Mouse (Mus musculus): Measurements from ENCODE around the gene Cog7. TPM values are rescaled to one million over a fixed set of nuclear protein-coding genes. Genes with fewer than 3 reads are reported as not detected.

Gene Cog7
- polyA plus RNA-seq, 1 experiment: 45.1 TPM

- no peak overlapping the region for H3K4me3 ChIP-seq (ENCODE audit: control insufficient read depth, low read depth, low read length)
- no peak overlapping the region for H3K27ac ChIP-seq (ENCODE audit: control insufficient read depth, insufficient read depth, low read depth, low read length)
Observed at GRCm38 (mm10) chr7:121899940-121900339, 81.6 kb downstream of the Cog7 start.

GRCm38 (mm10) chr7:121899311-121899710 is 82.2 kb downstream of the Cog7 start:
- Histone ChIP-seq H3K4me3 (ENCODE audit: control insufficient read depth, low read depth, low read length) (no peak overlapping the region), H3K27me3 (ENCODE audit: control insufficient read depth, insufficient read depth, low read length) (no peaks in the 10 kb centered on the region), H3K4me1 (ENCODE audit: control insufficient read depth, insufficient read depth, low read length) (no peaks in the 10 kb centered on the region), H3K36me3 (ENCODE audit: control insufficient read depth, insufficient read depth, low read length) (no peaks in the 10 kb centered on the region), H3K27ac (ENCODE audit: control insufficient read depth, insufficient read depth, low read depth, low read length) (no peak overlapping the region)
- TF ChIP-seq CTCF (IDR thresholded peaks at IDR 0.05; ENCODE audit: control insufficient read depth, insufficient read depth, insufficient replicate concordance, low read depth, low read length) (peak; percentile 25; the same call in 1 of the 2 replicates), POLR2A (IDR thresholded peaks at IDR 0.05; ENCODE audit: control insufficient read depth, low read depth, low read length) (no peak)

More at GRCm38 (mm10) chr7:121899940-121900339, 81.6 kb downstream of the Cog7 start:
- TF ChIP-seq POLR2A (IDR thresholded peaks at IDR 0.05; ENCODE audit: control insufficient read depth, low read depth, low read length) (no peak), CTCF (IDR thresholded peaks at IDR 0.05; ENCODE audit: control insufficient read depth, insufficient read depth, insufficient replicate concordance, low read depth, low read length) (no peak)
- Histone ChIP-seq H3K36me3 (ENCODE audit: control insufficient read depth, insufficient read depth, low read length) (no peaks in the 10 kb centered on the region), H3K4me1 (ENCODE audit: control insufficient read depth, insufficient read depth, low read length) (no peaks in the 10 kb centered on the region), H3K27me3 (ENCODE audit: control insufficient read depth, insufficient read depth, low read length) (no peaks in the 10 kb centered on the region)

GRCm38 (mm10) chr7:121896689-121897088 is 84.8 kb downstream of the Cog7 start:
- Histone ChIP-seq H3K36me3 (ENCODE audit: control insufficient read depth, insufficient read depth, low read length) (no peaks in the 10 kb centered on the region), H3K27ac (ENCODE audit: control insufficient read depth, insufficient read depth, low read depth, low read length) (no peak overlapping the region), H3K27me3 (ENCODE audit: control insufficient read depth, insufficient read depth, low read length) (no peaks in the 10 kb centered on the region), H3K4me1 (ENCODE audit: control insufficient read depth, insufficient read depth, low read length) (no peaks in the 10 kb centered on the region), H3K4me3 (ENCODE audit: control insufficient read depth, low read depth, low read length) (no peak overlapping the region)
- no peak for TF ChIP-seq CTCF (IDR thresholded peaks at IDR 0.05; ENCODE audit: control insufficient read depth, insufficient read depth, insufficient replicate concordance, low read depth, low read length)
- TF ChIP-seq POLR2A (IDR thresholded peaks at IDR 0.05; ENCODE audit: control insufficient read depth, low read depth, low read length): no peak

- H3K36me3 ChIP-seq (ENCODE audit: control insufficient read depth, insufficient read depth, low read length): no peaks in the 10 kb centered on the region
- no peak overlapping the region for H3K4me3 ChIP-seq (ENCODE audit: control insufficient read depth, low read depth, low read length)
- H3K27ac ChIP-seq (ENCODE audit: control insufficient read depth, insufficient read depth, low read depth, low read length): no peak overlapping the region
- no peaks in the 10 kb centered on the region for H3K27me3 ChIP-seq (ENCODE audit: control insufficient read depth, insufficient read depth, low read length)
- peaks cover 4% of the 10 kb centered on the region; the same call in 1 of the 2 replicates for H3K4me1 ChIP-seq (ENCODE audit: control insufficient read depth, insufficient read depth, low read length)
- no peak for TF ChIP-seq CTCF (IDR thresholded peaks at IDR 0.05; ENCODE audit: control insufficient read depth, insufficient read depth, insufficient replicate concordance, low read depth, low read length)
- TF ChIP-seq POLR2A (IDR thresholded peaks at IDR 0.05; ENCODE audit: control insufficient read depth, low read depth, low read length): no peak
Observed at GRCm38 (mm10) chr7:121890636-121891360, 90.7 kb downstream of the Cog7 start.

- H3K27ac ChIP-seq (ENCODE audit: control insufficient read depth, insufficient read depth, low read depth, low read length): no peak overlapping the region
Observed at GRCm38 (mm10) chr7:121880246-121880645, 101.3 kb downstream of the Cog7 start.

GRCm38 (mm10) chr7:121874784-121875183 is 106.7 kb downstream of the Cog7 start:
- TF ChIP-seq CTCF (IDR thresholded peaks at IDR 0.05; ENCODE audit: control insufficient read depth, insufficient read depth, insufficient replicate concordance, low read depth, low read length) (no peak), POLR2A (IDR thresholded peaks at IDR 0.05; ENCODE audit: control insufficient read depth, low read depth, low read length) (no peak)
- H3K4me3 ChIP-seq (ENCODE audit: control insufficient read depth, low read depth, low read length): no peak overlapping the region
- peaks cover 2% of the 10 kb centered on the region; the same call in 1 of the 2 replicates for H3K4me1 ChIP-seq (ENCODE audit: control insufficient read depth, insufficient read depth, low read length)
- no peaks in the 10 kb centered on the region for H3K27me3 ChIP-seq (ENCODE audit: control insufficient read depth, insufficient read depth, low read length)
- no peak overlapping the region for H3K27ac ChIP-seq (ENCODE audit: control insufficient read depth, insufficient read depth, low read depth, low read length)
- H3K36me3 ChIP-seq (ENCODE audit: control insufficient read depth, insufficient read depth, low read length): no peaks in the 10 kb centered on the region

More at GRCm38 (mm10) chr7:121880246-121880645, 101.3 kb downstream of the Cog7 start:
- no peaks in the 10 kb centered on the region for H3K27me3 ChIP-seq (ENCODE audit: control insufficient read depth, insufficient read depth, low read length)
- H3K36me3 ChIP-seq (ENCODE audit: control insufficient read depth, insufficient read depth, low read length): no peaks in the 10 kb centered on the region
- H3K4me1 ChIP-seq (ENCODE audit: control insufficient read depth, insufficient read depth, low read length): no peaks in the 10 kb centered on the region
- no peak overlapping the region for H3K4me3 ChIP-seq (ENCODE audit: control insufficient read depth, low read depth, low read length)
- TF ChIP-seq POLR2A (IDR thresholded peaks at IDR 0.05; ENCODE audit: control insufficient read depth, low read depth, low read length) (no peak), CTCF (IDR thresholded peaks at IDR 0.05; ENCODE audit: control insufficient read depth, insufficient read depth, insufficient replicate concordance, low read depth, low read length) (no peak)

- Histone ChIP-seq H3K36me3 (ENCODE audit: control insufficient read depth, insufficient read depth, low read length) (no peaks in the 10 kb centered on the region), H3K4me3 (ENCODE audit: control insufficient read depth, low read depth, low read length) (no peak overlapping the region), H3K27ac (ENCODE audit: control insufficient read depth, insufficient read depth, low read depth, low read length) (no peak overlapping the region), H3K27me3 (ENCODE audit: control insufficient read depth, insufficient read depth, low read length) (no peaks in the 10 kb centered on the region), H3K4me1 (ENCODE audit: control insufficient read depth, insufficient read depth, low read length) (peaks cover 2% of the 10 kb centered on the region; the same call in 1 of the 2 replicates)
- TF ChIP-seq CTCF (IDR thresholded peaks at IDR 0.05; ENCODE audit: control insufficient read depth, insufficient read depth, insufficient replicate concordance, low read depth, low read length): no peak
- no peak for TF ChIP-seq POLR2A (IDR thresholded peaks at IDR 0.05; ENCODE audit: control insufficient read depth, low read depth, low read length)
Observed at GRCm38 (mm10) chr7:121873998-121874397, 107.5 kb downstream of the Cog7 start.

Data from testis, adult 2 months (tissue).